In the genomic region with DNA sequence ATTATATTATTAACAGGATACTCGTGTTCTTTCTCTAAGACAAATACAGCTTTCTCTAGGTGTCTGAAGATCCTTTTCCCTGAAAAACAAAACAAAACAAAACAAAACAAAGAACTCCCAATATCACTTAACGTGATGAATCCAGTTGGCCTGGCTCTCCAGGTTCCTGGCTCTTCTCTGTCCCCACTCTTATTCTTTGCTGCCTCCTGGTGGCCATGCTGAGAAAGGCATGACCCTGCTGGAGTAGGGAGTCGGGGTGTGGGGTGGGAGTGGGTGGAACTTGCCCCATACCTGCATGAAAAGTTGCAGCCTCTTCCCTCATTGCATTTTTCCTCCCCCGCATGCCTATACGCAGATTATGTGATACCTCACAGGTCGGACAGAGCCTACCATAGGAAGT, we compare ENCODE assay signal across 9 mouse cellular contexts. TPM values are rescaled to one million over a fixed set of nuclear protein-coding genes. Genes with fewer than 3 reads are reported as not detected.
DNase-seq lines count a peak whose midpoint lies in the region; ATAC-seq and TF ChIP-seq lines count a peak whose summit lies in the region.
"Had no signal": no experiment of that assay in that cellular context is flagged by ENCODE, and none has a peak within 500 bp of the region (broad histone marks: within the 10 kb centered on the region; RNA-seq: fewer than 3 reads in every experiment).

No protein-coding gene starts in this region.

- H3K4me1 ChIP-seq in midbrain, embryonic 11.5 days (ENCODE audit: control insufficient read depth, insufficient read depth, low read length), result no peaks in the 10 kb centered on the region
- no peaks in the 10 kb centered on the region for H3K4me1 ChIP-seq in midbrain, embryonic 13.5 days (replicated peaks)
- no peaks in the 10 kb centered on the region for H3K4me1 ChIP-seq in intestine, embryonic 14.5 days (replicated peaks; ENCODE audit: control insufficient read depth, insufficient read depth, low read length)
- H3K4me1 ChIP-seq in stomach, postnatal 0 days (replicated peaks; ENCODE audit: control insufficient read depth, insufficient read depth), result no peaks in the 10 kb centered on the region
- H3K4me1 ChIP-seq: embryonic facial prominence, embryonic 12.5 days had no signal

- TF ChIP-seq EP300 in stomach, postnatal 0 days (optimal IDR thresholded peaks at IDR 0.05), result no peak

- 0 out of 2 replicates have a peak, but pooled peaks have one; percentile 54 for ATAC-seq in midbrain, embryonic 11.5 days (ENCODE audit: low FRiP score)
- no peak for ATAC-seq in midbrain, embryonic 13.5 days
- no peak; the same call in 1 of the 2 replicates for ATAC-seq in intestine, embryonic 14.5 days (replicated peaks; ENCODE audit: low FRiP score, low TSS enrichment, low read depth)
- 0 out of 2 replicates have a peak, but pooled peaks have one; percentile 65 for ATAC-seq in stomach, postnatal 0 days (ENCODE audit: low FRiP score, low TSS enrichment)

- no peak overlapping the region for H3K4me3 ChIP-seq in midbrain, embryonic 11.5 days (ENCODE audit: low read depth, low read length)
- no peak overlapping the region for H3K4me3 ChIP-seq in midbrain, embryonic 13.5 days (replicated peaks)
- no peak overlapping the region for H3K4me3 ChIP-seq in gastrocnemius, adult 2 months
- H3K4me3 ChIP-seq in intestine, embryonic 14.5 days (ENCODE audit: low read depth, low read length), result no peak overlapping the region
- H3K4me3 ChIP-seq in stomach, postnatal 0 days (ENCODE audit: low read depth, low read length), result no peak overlapping the region
- H3K4me3 ChIP-seq: embryonic facial prominence, embryonic 12.5 days had no signal

- H3K27me3 ChIP-seq in midbrain, embryonic 11.5 days (ENCODE audit: control insufficient read depth, insufficient read depth, low read length), result no peaks in the 10 kb centered on the region
- H3K27me3 ChIP-seq in midbrain, embryonic 13.5 days, result 0 out of 2 replicates have a peak, but pooled peaks cover 5% of the 10 kb centered on the region
- no peaks in the 10 kb centered on the region for H3K27me3 ChIP-seq in intestine, embryonic 14.5 days (replicated peaks; ENCODE audit: control insufficient read depth, insufficient read depth, low read length)
- no peaks in the 10 kb centered on the region for H3K27me3 ChIP-seq in stomach, postnatal 0 days (ENCODE audit: control insufficient read depth, insufficient read depth, low read length)

- no peaks in the 10 kb centered on the region for H3K9me3 ChIP-seq in midbrain, embryonic 11.5 days (ENCODE audit: control insufficient read depth, low read length)
- no peaks in the 10 kb centered on the region for H3K9me3 ChIP-seq in midbrain, embryonic 13.5 days
- no peaks in the 10 kb centered on the region for H3K9me3 ChIP-seq in intestine, embryonic 14.5 days (ENCODE audit: control insufficient read depth, low read length)
- no peaks in the 10 kb centered on the region for H3K9me3 ChIP-seq in stomach, postnatal 0 days (ENCODE audit: control insufficient read depth, low read length)
- H3K9me3 ChIP-seq: embryonic facial prominence, embryonic 12.5 days had no signal

- H3K4me2 ChIP-seq in midbrain, embryonic 11.5 days, result no peak overlapping the region
- H3K4me2 ChIP-seq in midbrain, embryonic 13.5 days (replicated peaks), result no peak overlapping the region
- H3K4me2 ChIP-seq in intestine, embryonic 14.5 days (ENCODE audit: low read length), result no peak overlapping the region
- H3K4me2 ChIP-seq in stomach, postnatal 0 days (replicated peaks; ENCODE audit: low read depth), result no peak overlapping the region
- H3K4me2 ChIP-seq: embryonic facial prominence, embryonic 12.5 days had no signal

- DNase-seq in midbrain, embryonic 11.5 days (ENCODE audit: low spot score, missing footprints), result peak; percentile 97
- DNase-seq in cerebellum, adult 9-10 months, result peak; percentile 75
- DNase-seq in gastrocnemius, adult 2 months, result peak; percentile 85
- peak; percentile 89 for DNase-seq in intestine, embryonic 14.5 days (ENCODE audit: low spot score)
- DNase-seq in left cerebral cortex, postnatal 36 days (ENCODE audit: low spot score in 2 of 2), result peak; percentile 53 to 64
- DNase-seq in natural killer cell, adult 2 months (ENCODE audit: low spot score in 2 of 2), result peak; percentile 64 to 76
- DNase-seq in stomach, postnatal 0 days (ENCODE audit: low spot score), result peak; percentile 83

- H3K9ac ChIP-seq in midbrain, embryonic 11.5 days (ENCODE audit: low read length), result no peak overlapping the region
- no peak overlapping the region for H3K9ac ChIP-seq in midbrain, embryonic 13.5 days (replicated peaks)
- no peak overlapping the region for H3K9ac ChIP-seq in intestine, embryonic 14.5 days (ENCODE audit: low read length)
- H3K9ac ChIP-seq in stomach, postnatal 0 days (ENCODE audit: low read length), result no peak overlapping the region
- H3K9ac ChIP-seq: embryonic facial prominence, embryonic 12.5 days had no signal

- TF ChIP-seq CTCF in gastrocnemius, adult 2 months (IDR thresholded peaks at IDR 0.05), result peak; percentile 84
- peak; percentile 97 for TF ChIP-seq CTCF in stomach, postnatal 0 days (IDR thresholded peaks at IDR 0.05; ENCODE audit: low read depth)

- intact Hi-C loops in gastrocnemius, adult 2 months (cut with DNase I), result loop anchor here (2.0 to 5.0 kb wide), 2 partner anchors 50 to 134 kb away; no protein-coding TSS in a partner anchor
- intact Hi-C loops in left cerebral cortex, postnatal 36 days (cut with DNase I), result loop anchor here (1.0 kb wide), 1 partner anchor 50 kb away; no protein-coding TSS in a partner anchor

- no peak overlapping the region for H3K27ac ChIP-seq in midbrain, embryonic 11.5 days (ENCODE audit: low read depth, low read length)
- H3K27ac ChIP-seq in midbrain, embryonic 13.5 days, result no peak overlapping the region
- no peak overlapping the region for H3K27ac ChIP-seq in gastrocnemius, adult 2 months
- no peak overlapping the region for H3K27ac ChIP-seq in intestine, embryonic 14.5 days (ENCODE audit: low read depth)
- H3K27ac ChIP-seq in stomach, postnatal 0 days (replicated peaks), result no peak overlapping the region
- H3K27ac ChIP-seq: embryonic facial prominence, embryonic 12.5 days had no signal

- 15% methylated on average over 6 of the region's 6 CpGs for WGBS in midbrain, embryonic 11.5 days
- 15% methylated on average over 6 of the region's 6 CpGs for WGBS in midbrain, embryonic 13.5 days
- WGBS in intestine, embryonic 14.5 days, result 6% methylated on average over 6 of the region's 6 CpGs
- WGBS in stomach, postnatal 0 days, result 9% methylated on average over 6 of the region's 6 CpGs

- no peaks in the 10 kb centered on the region for H3K36me3 ChIP-seq in midbrain, embryonic 11.5 days (ENCODE audit: control insufficient read depth, insufficient read depth, low read length)
- H3K36me3 ChIP-seq in midbrain, embryonic 13.5 days, result no peaks in the 10 kb centered on the region
- no peaks in the 10 kb centered on the region for H3K36me3 ChIP-seq in intestine, embryonic 14.5 days (ENCODE audit: control insufficient read depth, insufficient read depth, low read length)
- H3K36me3 ChIP-seq in stomach, postnatal 0 days (ENCODE audit: control insufficient read depth, insufficient read depth, low read length), result no peaks in the 10 kb centered on the region
- H3K36me3 ChIP-seq: embryonic facial prominence, embryonic 12.5 days had no signal

RNA-seq across cellular contexts. Expression of gene Gm29776, which starts 2.7 kb away (rescaled TPM):
- 0.11 and 0.22 TPM in 2 replicates for polyA plus RNA-seq in midbrain, embryonic 11.5 days (2014; fragmentation: Nextera tagmentation; extraction: Ambion mirVana)
- 0.27 and 0.32 TPM in 2 replicates for polyA plus RNA-seq in midbrain, embryonic 13.5 days (2015; fragmentation: Nextera tagmentation; extraction: Ambion mirVana)
- not detected for total RNA-seq in gastrocnemius, adult 2 months (2021)
- 0.09 and 0.12 TPM in 2 replicates for polyA plus RNA-seq in intestine, embryonic 14.5 days (2014; fragmentation: Nextera tagmentation; extraction: Ambion mirVana)
- total RNA-seq in left cerebral cortex, postnatal 36 days (2021), result not detected
- polyA plus RNA-seq in stomach, postnatal 0 days (2015; fragmentation: Nextera tagmentation; extraction: Ambion mirVana), result 0.08 and 0.11 TPM in 2 replicates

RNA-seq across cellular contexts. Expression of gene Cebpe, which starts 10.7 kb away (rescaled TPM):
- polyA plus RNA-seq in midbrain, embryonic 11.5 days (2014; fragmentation: Nextera tagmentation; extraction: Ambion mirVana), result 0.12 TPM in 1 of 2 replicates, not detected in the other
- polyA plus RNA-seq in midbrain, embryonic 13.5 days (2015; fragmentation: Nextera tagmentation; extraction: Ambion mirVana), result not detected in 2 replicates
- not detected for total RNA-seq in gastrocnemius, adult 2 months (2021)
- 0.28 TPM in 1 of 2 replicates, not detected in the other for polyA plus RNA-seq in intestine, embryonic 14.5 days (2014; fragmentation: Nextera tagmentation; extraction: Ambion mirVana)
- not detected for total RNA-seq in left cerebral cortex, postnatal 36 days (2021)
- 0.10 TPM in 1 of 2 replicates, not detected in the other for polyA plus RNA-seq in stomach, postnatal 0 days (2015; fragmentation: Nextera tagmentation; extraction: Ambion mirVana)

RNA-seq across cellular contexts. Expression of gene Acin1, which starts 14.6 kb away (rescaled TPM):
- 139 and 145 TPM in 2 replicates for polyA plus RNA-seq in midbrain, embryonic 11.5 days (2014; fragmentation: Nextera tagmentation; extraction: Ambion mirVana)
- 185 and 187 TPM in 2 replicates for polyA plus RNA-seq in midbrain, embryonic 13.5 days (2015; fragmentation: Nextera tagmentation; extraction: Ambion mirVana)
- total RNA-seq in gastrocnemius, adult 2 months (2021), result 10 to 100 TPM; 75.5 to 81.7 TPM
- polyA plus RNA-seq in intestine, embryonic 14.5 days (2014; fragmentation: Nextera tagmentation; extraction: Ambion mirVana), result 112 TPM in 2 replicates
- total RNA-seq in left cerebral cortex, postnatal 36 days (2021), result 100 to 1,000 TPM; 126 to 237 TPM
- polyA plus RNA-seq in stomach, postnatal 0 days (2015; fragmentation: Nextera tagmentation; extraction: Ambion mirVana), result 37.0 and 46.9 TPM in 2 replicates

RNA-seq across cellular contexts. Expression of gene 1700123O20Rik, which starts 15.3 kb away (rescaled TPM):
- polyA plus RNA-seq in midbrain, embryonic 11.5 days (2014; fragmentation: Nextera tagmentation; extraction: Ambion mirVana), result 95.7 and 96.7 TPM in 2 replicates
- 75.4 and 76.6 TPM in 2 replicates for polyA plus RNA-seq in midbrain, embryonic 13.5 days (2015; fragmentation: Nextera tagmentation; extraction: Ambion mirVana)
- 10 to 100 TPM in 1 of 2 experiments, 1 to 10 TPM in 1; 7.0 to 11.0 TPM for total RNA-seq in gastrocnemius, adult 2 months (2021)
- polyA plus RNA-seq in intestine, embryonic 14.5 days (2014; fragmentation: Nextera tagmentation; extraction: Ambion mirVana), result 83.7 and 90.7 TPM in 2 replicates
- 10 to 100 TPM; 22.6 to 23.1 TPM for total RNA-seq in left cerebral cortex, postnatal 36 days (2021)
- 60.8 and 61.7 TPM in 2 replicates for polyA plus RNA-seq in stomach, postnatal 0 days (2015; fragmentation: Nextera tagmentation; extraction: Ambion mirVana)

Comparison
In these comparisons a context has a peak if more than half of its experiments do, and no peak if none do; other contexts are left out.
1. ATAC-seq: peak in midbrain, embryonic 11.5 days (single experiment) and stomach, postnatal 0 days (single experiment); none in midbrain, embryonic 13.5 days (single experiment) and intestine, embryonic 14.5 days (single experiment).
2. Peak in every context shown above with its lines, with median percentiles within 50 percentile points of each other: DNase-seq.